Mouse (Mus musculus): ENCODE results near the gene Isoc2a. TPM values are rescaled to one million over a fixed set of nuclear protein-coding genes. Genes with fewer than 3 reads are reported as not detected.
"Not testable (repeated sequence)": the region's sequence is repeated elsewhere in the genome, so short reads cannot be mapped to it uniquely, and the experiment has no call there.

The Isoc2a gene
- total RNA-seq (2015; ENCODE audit: low replicate concordance) (not detected in 2 replicates), total RNA-seq (2017; ENCODE audit: low replicate concordance) (2.4 and 3.2 TPM in 2 replicates)

GRCm38 (mm10) chr7:4876753-4877221, at the start of gene Isoc2a:
Isoc2a (plus strand) TSS chr7:4877153.
- peak; percentile 99 for ATAC-seq (replicated peaks; ENCODE audit: low FRiP score, poor library complexity, severe bottlenecking)

- ATAC-seq (replicated peaks; ENCODE audit: low FRiP score, poor library complexity, severe bottlenecking) = no peak
These were observed 46.5 kb upstream of the Isoc2a start for GRCm38 (mm10) chr7:4830476-4830875.

- ATAC-seq (replicated peaks; ENCODE audit: low FRiP score, poor library complexity, severe bottlenecking) = no peak
These were observed 41.2 kb upstream of the Isoc2a start for GRCm38 (mm10) chr7:4835631-4836327.

GRCm38 (mm10) chr7:4836351-4836792, 40.6 kb upstream of the Isoc2a start:
- ATAC-seq (replicated peaks; ENCODE audit: low FRiP score, poor library complexity, severe bottlenecking) = 0 out of 2 replicates have a peak, but pooled peaks have one; percentile 33

- no peak for ATAC-seq (replicated peaks; ENCODE audit: low FRiP score, poor library complexity, severe bottlenecking)
These were observed 39.3 kb upstream of the Isoc2a start for GRCm38 (mm10) chr7:4837639-4838038.

- ATAC-seq (replicated peaks; ENCODE audit: low FRiP score, poor library complexity, severe bottlenecking) = no peak
These were observed 34.9 kb upstream of the Isoc2a start for GRCm38 (mm10) chr7:4842077-4842476.

GRCm38 (mm10) chr7:4842634-4843131, 34.3 kb upstream of the Isoc2a start:
- no peak for ATAC-seq (replicated peaks; ENCODE audit: low FRiP score, poor library complexity, severe bottlenecking)

- no peak for ATAC-seq (replicated peaks; ENCODE audit: low FRiP score, poor library complexity, severe bottlenecking)
These were observed 33.2 kb upstream of the Isoc2a start for GRCm38 (mm10) chr7:4843604-4844244.

- no peak for ATAC-seq (replicated peaks; ENCODE audit: low FRiP score, poor library complexity, severe bottlenecking)
These were observed 32.6 kb upstream of the Isoc2a start, which contains the start of gene Shisa7 for GRCm38 (mm10) chr7:4844245-4844916. Shisa7 (minus strand) TSS chr7:4844696.

- no peak for ATAC-seq (replicated peaks; ENCODE audit: low FRiP score, poor library complexity, severe bottlenecking)
These were observed 32.0 kb upstream of the Isoc2a start for GRCm38 (mm10) chr7:4844917-4845309.

GRCm38 (mm10) chr7:4849372-4849771, 27.6 kb upstream of the Isoc2a start:
- no peak for ATAC-seq (replicated peaks; ENCODE audit: low FRiP score, poor library complexity, severe bottlenecking)

- ATAC-seq (replicated peaks; ENCODE audit: low FRiP score, poor library complexity, severe bottlenecking) = no peak
These were observed 26.2 kb upstream of the Isoc2a start for GRCm38 (mm10) chr7:4850621-4851314.

GRCm38 (mm10) chr7:4851315-4851688, 25.7 kb upstream of the Isoc2a start:
- ATAC-seq (replicated peaks; ENCODE audit: low FRiP score, poor library complexity, severe bottlenecking) = no peak

GRCm38 (mm10) chr7:4853613-4854012, 23.3 kb upstream of the Isoc2a start:
- ATAC-seq (replicated peaks; ENCODE audit: low FRiP score, poor library complexity, severe bottlenecking) = no peak

GRCm38 (mm10) chr7:4856508-4856907, 20.4 kb upstream of the Isoc2a start:
- ATAC-seq (replicated peaks; ENCODE audit: low FRiP score, poor library complexity, severe bottlenecking) = no peak

- no peak for ATAC-seq (replicated peaks; ENCODE audit: low FRiP score, poor library complexity, severe bottlenecking)
These were observed 19.6 kb upstream of the Isoc2a start for GRCm38 (mm10) chr7:4857321-4857720.

GRCm38 (mm10) chr7:4859418-4859978, 17.5 kb upstream of the Isoc2a start:
- ATAC-seq (replicated peaks; ENCODE audit: low FRiP score, poor library complexity, severe bottlenecking) = no peak

GRCm38 (mm10) chr7:4860926-4861325, 16.0 kb upstream of the Isoc2a start:
- not testable (repeated sequence) for ATAC-seq (replicated peaks; ENCODE audit: low FRiP score, poor library complexity, severe bottlenecking)

GRCm38 (mm10) chr7:4863041-4863440, 13.9 kb upstream of the Isoc2a start:
- ATAC-seq (replicated peaks; ENCODE audit: low FRiP score, poor library complexity, severe bottlenecking) = no peak

Data from erythroblast, adult 5-6 weeks (primary cell).